Mouse (Mus musculus) liver, adult 2 months (tissue): Measurements from ENCODE around the gene Pcsk2. TPM values are rescaled to one million over a fixed set of nuclear protein-coding genes. Genes with fewer than 3 reads are reported as not detected.

ENCODE experiments used
- DNase-seq: peaks from one replicate; pipeline ENCODE4 v3.0.0-alpha.2; 2011; ENCODE audit warnings: low read depth, low spot score; ENCODE audit errors: extremely low read depth
- H3K27ac ChIP-seq: fragments of 200-500 bp; replicated peaks from 2 replicates; pipeline ENCODE4 v1.5.1; 2012; ENCODE audit warnings: low read depth, mild to moderate bottlenecking, control low read depth, inconsistent platforms, low read length; ENCODE audit not compliant: insufficient read depth
- H3K27me3 ChIP-seq: fragments of 200-500 bp; 2 replicates; pipeline ENCODE4 v1.6.1; 2012; ENCODE audit warnings: mild to moderate bottlenecking, moderate library complexity, low read length, inconsistent platforms; ENCODE audit not compliant: control insufficient read depth, insufficient read depth
- H3K36me3 ChIP-seq: fragments of 200-500 bp; 2 replicates; pipeline ENCODE4 v1.6.1; 2012; ENCODE audit warnings: low read length, inconsistent platforms; ENCODE audit not compliant: control insufficient read depth, insufficient read depth
- H3K4me1 ChIP-seq: fragments of 200-500 bp; 2 replicates; pipeline ENCODE4 v1.6.1; 2011; ENCODE audit warnings: low read length; ENCODE audit not compliant: control insufficient read depth, insufficient read depth
- H3K4me3 ChIP-seq: fragments of 200-500 bp; 2 replicates; pipeline ENCODE4 v1.5.1; 2011; ENCODE audit warnings: low read depth, mild to moderate bottlenecking, control low read depth, low read length, moderate library complexity; ENCODE audit not compliant: insufficient read depth
- H3K79me2 ChIP-seq: fragments of 200-500 bp; 2 replicates; pipeline ENCODE4 v1.6.1; 2012; ENCODE audit warnings: inconsistent platforms, mild to moderate bottlenecking, low read length, moderate library complexity; ENCODE audit not compliant: control insufficient read depth, insufficient read depth
- H3K9ac ChIP-seq: fragments of 200-500 bp; 2 replicates; pipeline ENCODE4 v1.6.1; 2012; ENCODE audit warnings: low read depth, mild to moderate bottlenecking, control low read depth, inconsistent platforms, low read length
- CTCF ChIP-seq: fragments of 200-500 bp; IDR thresholded peaks from 2 replicates; pipeline ENCODE4 v1.5.1; 2011; ENCODE audit warnings: low read depth, low read length, control low read depth
- POLR2A ChIP-seq: fragments of 200-500 bp; IDR thresholded peaks from 2 replicates; pipeline ENCODE4 v1.6.1; 2011; ENCODE audit warnings: low read length, control low read depth; ENCODE audit not compliant: insufficient read depth; ENCODE audit errors: extremely low read depth
- WGBS: fragments of 180-500 bp; shearing (Covaris S2); methylation state at CpG from one replicate; pipeline ENCODE4 v1.1.7; 2018; 5-methylcytosine and 5-hydroxymethylcytosine counted together
- polyA plus RNA-seq: library from polyadenylated mRNA; depleted of rRNA; stranded (reverse); fragments of >200 nt; gene quantifications from 2 replicates; pipeline ENCODE4 v1.2.3, GENCODE M21; 2012
- total RNA-seq: library from RNA; depleted of rRNA; stranded (reverse); fragments of >200 nt; gene quantifications from 2 replicates; pipeline ENCODE4 v1.2.3, GENCODE M21; 2014

Pcsk2 gene
- total and polyA plus RNA-seq, 2 experiments = not detected

- 73% methylated on average over 9 of the region's 9 CpGs for WGBS
- Histone ChIP-seq H3K27me3 (0 out of 2 replicates have a peak, but pooled peaks cover 4% of the 10 kb centered on the region), H3K4me1 (no peaks in the 10 kb centered on the region), H3K36me3 (no peaks in the 10 kb centered on the region), H3K27ac (no peak overlapping the region), H3K4me3 (no peak overlapping the region), H3K79me2 (no peaks in the 10 kb centered on the region), H3K9ac (no peak overlapping the region)
- no peak for TF ChIP-seq POLR2A
- TF ChIP-seq CTCF = no peak
- DNase-seq = no peak
Measured at GRCm38 (mm10) chr2:143806924-143807664, 261.1 kb downstream of the Pcsk2 start.

GRCm38 (mm10) chr2:143808789-143809188 is 262.8 kb downstream of the Pcsk2 start:
- DNase-seq = no peak
- H3K27me3 ChIP-seq = 0 out of 2 replicates have a peak, but pooled peaks cover 4% of the 10 kb centered on the region
- H3K79me2 ChIP-seq = no peaks in the 10 kb centered on the region
- no peak overlapping the region for H3K9ac ChIP-seq
- H3K36me3 ChIP-seq = no peaks in the 10 kb centered on the region
- TF ChIP-seq CTCF (no peak), POLR2A (no peak)
- no peak overlapping the region for H3K4me3 ChIP-seq
- no peak overlapping the region for H3K27ac ChIP-seq
- no peaks in the 10 kb centered on the region for H3K4me1 ChIP-seq
- 62% methylated on average over 5 of the region's 5 CpGs for WGBS

- no peaks in the 10 kb centered on the region for H3K4me1 ChIP-seq
- no peak overlapping the region for H3K4me3 ChIP-seq
- H3K79me2 ChIP-seq = no peaks in the 10 kb centered on the region
- H3K27ac ChIP-seq = no peak overlapping the region
- no peak overlapping the region for H3K9ac ChIP-seq
- WGBS = 67% methylated on average over 4 of the region's 4 CpGs
- H3K36me3 ChIP-seq = no peaks in the 10 kb centered on the region
- 0 out of 2 replicates have a peak, but pooled peaks cover 4% of the 10 kb centered on the region for H3K27me3 ChIP-seq
- no peak for DNase-seq
- TF ChIP-seq POLR2A (no peak), CTCF (no peak)
Measured at GRCm38 (mm10) chr2:143812262-143812661, 266.3 kb downstream of the Pcsk2 start.

- H3K79me2 ChIP-seq = no peaks in the 10 kb centered on the region
- no peak for DNase-seq
- no peaks in the 10 kb centered on the region for H3K4me1 ChIP-seq
- H3K27me3 ChIP-seq = no peaks in the 10 kb centered on the region
- no peak overlapping the region for H3K27ac ChIP-seq
- no peak for TF ChIP-seq POLR2A
- 87% methylated on average over 11 of the region's 11 CpGs for WGBS
- no peaks in the 10 kb centered on the region for H3K36me3 ChIP-seq
- no peak overlapping the region for H3K4me3 ChIP-seq
- H3K9ac ChIP-seq = no peak overlapping the region
Measured at GRCm38 (mm10) chr2:143813461-143813860, 267.5 kb downstream of the Pcsk2 start.

GRCm38 (mm10) chr2:143831645-143832044 is 285.7 kb downstream of the Pcsk2 start:
- Histone ChIP-seq H3K4me3 (no peak overlapping the region), H3K36me3 (no peaks in the 10 kb centered on the region), H3K79me2 (no peaks in the 10 kb centered on the region), H3K27me3 (no peaks in the 10 kb centered on the region), H3K9ac (no peak overlapping the region), H3K4me1 (no peaks in the 10 kb centered on the region), H3K27ac (no peak overlapping the region)
- TF ChIP-seq CTCF = no peak
- TF ChIP-seq POLR2A = no peak
- WGBS = 77% methylated on average over 17 of the region's 17 CpGs
- DNase-seq = no peak

- WGBS = 85% methylated on average over 5 of the region's 5 CpGs
- Histone ChIP-seq H3K9ac (no peak overlapping the region), H3K4me3 (no peak overlapping the region), H3K79me2 (no peaks in the 10 kb centered on the region), H3K27me3 (no peaks in the 10 kb centered on the region), H3K27ac (no peak overlapping the region), H3K4me1 (no peaks in the 10 kb centered on the region), H3K36me3 (no peaks in the 10 kb centered on the region)
- no peak for DNase-seq
- no peak for TF ChIP-seq POLR2A
- TF ChIP-seq CTCF = no peak
Measured at GRCm38 (mm10) chr2:143832721-143833120, 286.8 kb downstream of the Pcsk2 start.
